Mouse (Mus musculus) bone marrow, adult 2 months (tissue): ENCODE measurements around the gene Tert. TPM values are rescaled to one million over a fixed set of nuclear protein-coding genes. Genes with fewer than 3 reads are reported as not detected.
A peak's percentile ranks its signal among the peaks of the same experiment; 100 is the strongest.

Experiments
- H3K27ac ChIP-seq: fragments of 200-500 bp; 2 replicates; pipeline ENCODE4 v1.5.1; 2012; ENCODE audit warnings: low read depth, mild to moderate bottlenecking, control low read depth, inconsistent platforms, low read length; ENCODE audit not compliant: control insufficient read depth, poor library complexity, insufficient read depth
- H3K4me1 ChIP-seq: fragments of 200-500 bp; 2 replicates; pipeline ENCODE4 v1.6.1; 2011; ENCODE audit warnings: low read length; ENCODE audit not compliant: control insufficient read depth, insufficient read depth
- H3K4me3 ChIP-seq: fragments of 200-500 bp; replicated peaks from 2 replicates; pipeline ENCODE3; 2011; ENCODE audit warnings: mild to moderate bottlenecking, low read depth, low read length, control low read depth; ENCODE audit not compliant: control insufficient read depth
- CTCF ChIP-seq: fragments of 200-500 bp; IDR thresholded peaks from 2 replicates; pipeline ENCODE4 v1.5.1; 2011; ENCODE audit warnings: low read length, control low read depth; ENCODE audit not compliant: control insufficient read depth, insufficient read depth
- POLR2A ChIP-seq: fragments of 200-500 bp; IDR thresholded peaks from 2 replicates; pipeline ENCODE4 v1.6.1; 2011; ENCODE audit warnings: low read depth, mild to moderate bottlenecking, control low read depth, low read length, borderline replicate concordance; ENCODE audit not compliant: control insufficient read depth
- WGBS: fragments of 180-500 bp; shearing (Covaris S2); methylation state at CpG from one replicate; pipeline ENCODE4 v1.1.7; 2018; 5-methylcytosine and 5-hydroxymethylcytosine counted together
- polyA plus RNA-seq: library from polyadenylated mRNA; stranded (reverse); fragments of >200 nt; gene quantifications from 2 replicates; pipeline ENCODE4 v1.2.4, GENCODE M21; 2011; ENCODE audit warnings: low replicate concordance; ENCODE audit not compliant: missing spikeins, insufficient read depth, insufficient read length

Gene Tert
- polyA plus RNA-seq, 1 experiment, result 0.95 TPM

DNA sequence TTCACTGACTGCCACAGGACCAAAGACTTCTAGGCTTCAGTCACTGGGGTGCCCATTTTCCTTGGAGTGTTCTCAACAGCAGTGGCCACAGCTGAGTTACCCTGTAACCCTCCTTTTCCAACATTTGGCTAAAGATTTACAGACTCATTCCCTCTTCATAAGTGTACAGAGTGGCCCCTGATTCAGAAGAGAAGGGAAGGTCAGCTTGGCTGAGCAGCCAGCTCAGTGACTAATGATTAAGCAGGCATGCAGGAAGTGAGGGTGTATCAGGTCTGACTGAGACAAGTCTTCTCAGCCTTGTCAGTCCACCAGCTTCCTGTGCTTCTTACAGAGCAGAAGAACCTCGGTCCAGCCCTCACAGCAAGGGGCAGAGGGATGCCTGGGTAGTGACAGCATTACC, 53.7 kb downstream of the Tert start:
- no peak overlapping the region for H3K27ac ChIP-seq
- 0% methylated on average over 1 of the region's 1 CpGs for WGBS
- TF ChIP-seq CTCF (no peak), POLR2A (no peak)
- H3K4me3 ChIP-seq, result no peak overlapping the region
- peaks cover 4% of the 10 kb centered on the region; the same call in 1 of the 2 replicates for H3K4me1 ChIP-seq

DNA sequence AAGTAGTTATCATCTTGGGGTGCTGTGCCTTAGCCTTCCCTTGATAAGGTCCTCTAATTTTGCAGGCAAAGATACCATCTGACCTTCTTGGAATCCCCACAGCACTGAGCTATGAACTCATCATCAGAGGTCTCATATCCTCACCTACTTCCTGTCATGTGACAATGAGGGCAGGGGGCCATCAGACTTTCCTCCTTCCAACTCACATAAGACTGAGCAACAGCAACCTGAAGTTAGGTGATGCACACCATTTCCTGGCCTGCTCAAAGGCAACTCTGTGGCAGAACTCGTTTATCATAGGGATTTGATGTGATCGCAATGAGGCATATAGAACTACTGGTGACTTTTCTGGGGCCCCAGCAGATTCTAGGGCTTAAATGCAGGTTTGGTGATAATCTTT, 55.5 kb downstream of the Tert start:
- Histone ChIP-seq H3K4me1 (peaks cover 4% of the 10 kb centered on the region; the same call in 1 of the 2 replicates), H3K27ac (no peak overlapping the region), H3K4me3 (no peak overlapping the region)
- 91% methylated on average over 2 of the region's 2 CpGs for WGBS
- no peak for TF ChIP-seq CTCF
- TF ChIP-seq POLR2A, result no peak

GRCm38 (mm10) chr13:73683682-73684081, 57.0 kb downstream of the Tert start:
- Histone ChIP-seq H3K27ac (no peak overlapping the region), H3K4me1 (peaks cover 4% of the 10 kb centered on the region; the same call in 1 of the 2 replicates), H3K4me3 (no peak overlapping the region)
- no peak for TF ChIP-seq POLR2A
- no peak for TF ChIP-seq CTCF
- WGBS, result 53% methylated on average over 11 of the region's 11 CpGs

GRCm38 (mm10) chr13:73684412-73684811, 57.7 kb downstream of the Tert start:
- WGBS, result 68% methylated on average over 1 of the region's 1 CpGs
- Histone ChIP-seq H3K4me1 (peaks cover 4% of the 10 kb centered on the region; the same call in 1 of the 2 replicates), H3K4me3 (no peak overlapping the region), H3K27ac (no peak overlapping the region)
- TF ChIP-seq CTCF, result no peak
- TF ChIP-seq POLR2A, result no peak

DNA sequence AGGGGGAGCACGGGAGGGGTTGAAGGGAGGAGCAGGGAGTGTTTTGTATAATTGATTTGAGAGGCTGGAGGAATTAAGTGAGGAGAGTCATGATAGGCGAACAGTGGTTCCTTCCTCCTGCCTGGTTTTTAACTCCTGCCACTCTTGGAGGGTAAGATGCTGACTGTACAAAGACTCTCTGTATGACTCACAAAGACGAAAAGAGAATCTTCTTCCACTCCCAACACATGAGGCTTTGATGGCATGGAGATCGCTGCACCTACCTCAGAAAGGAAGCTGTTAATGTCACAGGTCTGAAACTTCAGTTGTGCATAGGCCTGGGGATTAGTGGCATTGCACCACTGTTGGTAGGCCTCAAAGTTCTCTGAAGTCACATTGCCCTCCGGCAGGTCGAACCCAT, 58.8 kb downstream of the Tert start:
- TF ChIP-seq CTCF (no peak), POLR2A (no peak)
- WGBS, result 75% methylated on average over 6 of the region's 6 CpGs
- no peak overlapping the region for H3K4me3 ChIP-seq
- no peak overlapping the region for H3K27ac ChIP-seq
- peaks cover 4% of the 10 kb centered on the region; the same call in 1 of the 2 replicates for H3K4me1 ChIP-seq

GRCm38 (mm10) chr13:73687601-73688000, 60.9 kb downstream of the Tert start:
- 73% methylated on average over 3 of the region's 3 CpGs for WGBS

GRCm38 (mm10) chr13:73688934-73689333, 62.2 kb downstream of the Tert start:
- Histone ChIP-seq H3K4me3 (no peak overlapping the region), H3K27ac (no peak overlapping the region), H3K4me1 (peaks cover under 1% of the 10 kb centered on the region; the same call in 1 of the 2 replicates)
- WGBS, result 58% methylated on average over 4 of the region's 4 CpGs
- TF ChIP-seq POLR2A (no peak), CTCF (no peak)

More at GRCm38 (mm10) chr13:73687601-73688000, 60.9 kb downstream of the Tert start:
- peaks cover 4% of the 10 kb centered on the region; the same call in 1 of the 2 replicates for H3K4me1 ChIP-seq
- H3K27ac ChIP-seq, result no peak overlapping the region
- no peak for TF ChIP-seq POLR2A
- no peak for TF ChIP-seq CTCF
- H3K4me3 ChIP-seq, result no peak overlapping the region

DNA sequence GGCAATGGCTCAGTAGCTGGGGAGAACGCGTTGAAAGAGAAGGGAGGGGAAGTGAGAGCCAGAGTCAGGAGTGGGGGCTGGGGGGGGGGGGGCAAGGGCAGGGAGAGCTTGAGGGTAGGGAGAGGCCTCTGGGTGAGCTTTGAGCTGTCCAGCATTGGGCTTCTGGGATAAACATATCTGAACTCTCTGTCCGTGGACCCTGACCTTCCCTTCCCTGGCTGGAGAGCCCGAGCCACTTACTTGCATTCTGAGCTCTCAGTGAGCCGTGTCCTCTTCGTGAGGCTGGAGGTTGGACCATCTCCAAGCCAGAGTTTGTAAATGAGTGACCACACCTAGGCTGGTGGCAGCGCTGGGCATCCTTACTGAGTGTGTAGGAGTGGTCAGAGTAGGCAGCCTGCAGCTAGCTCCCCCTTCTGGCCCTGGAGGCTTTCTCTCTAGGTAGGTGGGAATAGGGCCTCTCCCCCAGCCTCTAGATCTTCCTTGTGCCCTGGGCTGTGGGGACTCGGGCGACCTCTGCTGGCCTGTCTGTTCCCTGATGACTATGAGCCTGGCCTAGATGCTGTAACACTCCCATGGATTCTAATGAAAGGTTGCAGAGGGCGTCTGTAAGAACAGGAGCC, 65.6 kb downstream of the Tert start:
- H3K27ac ChIP-seq, result no peak overlapping the region
- WGBS, result 34% methylated on average over 10 of the region's 10 CpGs
- no peak overlapping the region for H3K4me3 ChIP-seq
- no peaks in the 10 kb centered on the region; the same call in 1 of the 2 replicates for H3K4me1 ChIP-seq
- TF ChIP-seq POLR2A, result no peak
- TF ChIP-seq CTCF, result peak; percentile 76
